Mouse (Mus musculus): Measurements from ENCODE around the gene Pld3. TPM values are rescaled to one million over a fixed set of nuclear protein-coding genes. Genes with fewer than 3 reads are reported as not detected.

The Pld3 gene
- polyA plus RNA-seq, 2 experiments = 114 to 147 TPM

GRCm38 (mm10) chr7:27540935-27541334 lies 12.1 kb downstream of the Pld3 start:
- Histone ChIP-seq H3K4me1 (ENCODE audit: control insufficient read depth, insufficient read depth, low read length) (peaks cover 10% of the 10 kb centered on the region; the same call in 1 of the 2 replicates), H3K4me2 (replicated peaks; ENCODE audit: low read depth, low read length, severe bottlenecking) (no peak overlapping the region), H3K4me3 (replicated peaks; ENCODE audit: low read length) (no peak overlapping the region), H3K36me3 (ENCODE audit: control insufficient read depth, insufficient read depth, low read length) (peaks cover 41% of the 10 kb centered on the region), H3K27ac (replicated peaks; ENCODE audit: low read depth, low read length) (no peak overlapping the region), H3K9ac (ENCODE audit: low read depth, low read length, severe bottlenecking) (no peak overlapping the region), H3K9me3 (ENCODE audit: control insufficient read depth, low read length) (no peaks in the 10 kb centered on the region), H3K27me3 (ENCODE audit: control insufficient read depth, insufficient read depth, low read length) (no peaks in the 10 kb centered on the region)
- ATAC-seq (ENCODE audit: low FRiP score, low read depth) (no peak), DNase-seq (ENCODE audit: low spot score) (no peak)
- WGBS = 77% methylated on average over 6 of the region's 6 CpGs
- no peak for TF ChIP-seq POLR2A (IDR thresholded peaks at IDR 0.05; ENCODE audit: borderline replicate concordance, extremely low read depth, insufficient read depth, insufficient read length)

- Histone ChIP-seq H3K9me3 (ENCODE audit: control insufficient read depth, low read length) (no peaks in the 10 kb centered on the region), H3K27ac (replicated peaks; ENCODE audit: low read depth, low read length) (no peak overlapping the region), H3K4me1 (ENCODE audit: control insufficient read depth, insufficient read depth, low read length) (peaks cover 10% of the 10 kb centered on the region; the same call in 1 of the 2 replicates), H3K27me3 (ENCODE audit: control insufficient read depth, insufficient read depth, low read length) (no peaks in the 10 kb centered on the region), H3K4me3 (replicated peaks; ENCODE audit: low read length) (no peak overlapping the region), H3K9ac (ENCODE audit: low read depth, low read length, severe bottlenecking) (no peak overlapping the region), H3K4me2 (replicated peaks; ENCODE audit: low read depth, low read length, severe bottlenecking) (no peak overlapping the region), H3K36me3 (ENCODE audit: control insufficient read depth, insufficient read depth, low read length) (peaks cover 45% of the 10 kb centered on the region)
- no peak for TF ChIP-seq POLR2A (IDR thresholded peaks at IDR 0.05; ENCODE audit: borderline replicate concordance, extremely low read depth, insufficient read depth, insufficient read length)
- 71% methylated on average over 2 of the region's 2 CpGs for WGBS
- ATAC-seq (ENCODE audit: low FRiP score, low read depth) (no peak), DNase-seq (ENCODE audit: low spot score) (no peak)
Measured at GRCm38 (mm10) chr7:27540521-27540920, 12.5 kb downstream of the Pld3 start.

DNA sequence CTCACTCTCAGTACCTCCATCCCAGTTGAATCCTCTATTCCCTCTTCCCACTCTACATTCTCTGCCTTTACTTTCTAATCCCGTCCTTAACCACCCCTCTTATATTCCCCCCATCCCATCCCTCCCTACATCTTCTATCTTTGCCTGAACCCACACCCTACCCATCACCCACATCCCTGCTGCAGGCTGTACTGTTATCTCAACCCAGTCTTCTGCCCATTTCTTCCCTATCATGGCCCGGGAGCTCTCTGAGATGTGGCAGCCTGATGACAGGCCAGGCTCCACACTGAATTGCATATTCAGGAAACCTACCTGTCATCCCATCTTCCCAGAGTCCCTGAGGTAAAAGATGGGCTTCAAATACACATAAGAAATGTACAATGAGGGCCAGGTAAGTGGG lies 14.2 kb downstream of the Pld3 start:
- Histone ChIP-seq H3K4me1 (ENCODE audit: control insufficient read depth, insufficient read depth, low read length) (peaks cover 10% of the 10 kb centered on the region; the same call in 1 of the 2 replicates), H3K36me3 (ENCODE audit: control insufficient read depth, insufficient read depth, low read length) (peaks cover 51% of the 10 kb centered on the region), H3K27ac (replicated peaks; ENCODE audit: low read depth, low read length) (no peak overlapping the region), H3K9me3 (ENCODE audit: control insufficient read depth, low read length) (no peaks in the 10 kb centered on the region), H3K9ac (ENCODE audit: low read depth, low read length, severe bottlenecking) (no peak overlapping the region), H3K27me3 (ENCODE audit: control insufficient read depth, insufficient read depth, low read length) (no peaks in the 10 kb centered on the region), H3K4me2 (replicated peaks; ENCODE audit: low read depth, low read length, severe bottlenecking) (no peak overlapping the region), H3K4me3 (replicated peaks; ENCODE audit: low read length) (no peak overlapping the region)
- no peak for TF ChIP-seq POLR2A (IDR thresholded peaks at IDR 0.05; ENCODE audit: borderline replicate concordance, extremely low read depth, insufficient read depth, insufficient read length)
- 88% methylated on average over 2 of the region's 2 CpGs for WGBS
- DNase-seq (ENCODE audit: low spot score) (no peak), ATAC-seq (ENCODE audit: low FRiP score, low read depth) (no peak)

DNA sequence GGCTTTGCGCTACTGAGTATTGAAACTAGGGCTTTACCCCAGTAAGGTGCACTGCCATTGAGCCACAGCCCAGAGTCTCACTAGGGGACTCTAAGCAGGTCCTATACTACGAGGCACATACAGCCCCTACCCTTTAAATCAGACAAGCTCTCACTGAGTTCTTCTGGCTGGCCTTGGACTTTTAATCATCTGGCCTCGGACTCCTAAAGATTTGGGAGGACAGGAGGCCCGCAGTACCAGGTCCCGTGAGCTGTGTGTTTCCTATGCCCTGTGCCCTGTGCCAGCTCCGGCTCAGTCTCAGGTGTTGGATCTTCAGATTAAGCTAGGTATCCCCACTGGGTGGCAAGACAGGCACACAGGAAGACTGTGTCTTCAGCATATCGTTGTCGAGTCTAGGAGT lies 15.0 kb downstream of the Pld3 start:
- ATAC-seq (ENCODE audit: low FRiP score, low read depth) (no peak), DNase-seq (ENCODE audit: low spot score) (no peak)
- Histone ChIP-seq H3K27me3 (ENCODE audit: control insufficient read depth, insufficient read depth, low read length) (no peaks in the 10 kb centered on the region), H3K4me1 (ENCODE audit: control insufficient read depth, insufficient read depth, low read length) (peaks cover 9% of the 10 kb centered on the region; the same call in 1 of the 2 replicates), H3K9ac (ENCODE audit: low read depth, low read length, severe bottlenecking) (no peak overlapping the region), H3K9me3 (ENCODE audit: control insufficient read depth, low read length) (no peaks in the 10 kb centered on the region), H3K36me3 (ENCODE audit: control insufficient read depth, insufficient read depth, low read length) (peaks cover 57% of the 10 kb centered on the region), H3K27ac (replicated peaks; ENCODE audit: low read depth, low read length) (no peak overlapping the region), H3K4me3 (replicated peaks; ENCODE audit: low read length) (no peak overlapping the region), H3K4me2 (replicated peaks; ENCODE audit: low read depth, low read length, severe bottlenecking) (no peak overlapping the region)
- 76% methylated on average over 8 of the region's 8 CpGs for WGBS
- TF ChIP-seq POLR2A (IDR thresholded peaks at IDR 0.05; ENCODE audit: borderline replicate concordance, extremely low read depth, insufficient read depth, insufficient read length) = no peak

DNA sequence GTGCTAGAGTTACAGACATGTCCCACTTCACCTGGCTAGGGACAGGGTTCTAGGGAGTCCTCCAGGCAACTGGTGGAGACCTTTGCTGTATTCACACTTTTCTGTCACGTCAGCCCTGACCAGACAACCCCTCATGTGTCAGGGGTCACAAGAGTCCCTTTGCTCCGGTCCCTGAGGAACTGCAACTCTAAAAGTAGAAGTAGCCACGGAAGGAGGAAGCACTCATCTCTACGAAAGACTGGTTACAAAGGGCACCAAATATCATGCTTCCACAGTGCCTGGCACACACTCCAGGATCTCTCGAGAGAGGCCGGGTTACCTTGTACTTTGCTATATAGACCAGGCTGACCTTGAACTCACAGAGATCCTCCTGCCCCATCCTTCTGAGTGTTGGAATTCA lies 16.4 kb downstream of the Pld3 start:
- Histone ChIP-seq H3K9ac (ENCODE audit: low read depth, low read length, severe bottlenecking) (no peak overlapping the region), H3K4me3 (replicated peaks; ENCODE audit: low read length) (no peak overlapping the region), H3K27me3 (ENCODE audit: control insufficient read depth, insufficient read depth, low read length) (no peaks in the 10 kb centered on the region), H3K9me3 (ENCODE audit: control insufficient read depth, low read length) (no peaks in the 10 kb centered on the region), H3K4me1 (ENCODE audit: control insufficient read depth, insufficient read depth, low read length) (no peaks in the 10 kb centered on the region), H3K36me3 (ENCODE audit: control insufficient read depth, insufficient read depth, low read length) (peaks cover 70% of the 10 kb centered on the region), H3K27ac (replicated peaks; ENCODE audit: low read depth, low read length) (no peak overlapping the region), H3K4me2 (replicated peaks; ENCODE audit: low read depth, low read length, severe bottlenecking) (no peak overlapping the region)
- no peak for ATAC-seq (ENCODE audit: low FRiP score, low read depth)
- no peak for DNase-seq (ENCODE audit: low spot score)
- WGBS = 88% methylated on average over 6 of the region's 6 CpGs
- TF ChIP-seq POLR2A (IDR thresholded peaks at IDR 0.05; ENCODE audit: borderline replicate concordance, extremely low read depth, insufficient read depth, insufficient read length) = no peak

DNA sequence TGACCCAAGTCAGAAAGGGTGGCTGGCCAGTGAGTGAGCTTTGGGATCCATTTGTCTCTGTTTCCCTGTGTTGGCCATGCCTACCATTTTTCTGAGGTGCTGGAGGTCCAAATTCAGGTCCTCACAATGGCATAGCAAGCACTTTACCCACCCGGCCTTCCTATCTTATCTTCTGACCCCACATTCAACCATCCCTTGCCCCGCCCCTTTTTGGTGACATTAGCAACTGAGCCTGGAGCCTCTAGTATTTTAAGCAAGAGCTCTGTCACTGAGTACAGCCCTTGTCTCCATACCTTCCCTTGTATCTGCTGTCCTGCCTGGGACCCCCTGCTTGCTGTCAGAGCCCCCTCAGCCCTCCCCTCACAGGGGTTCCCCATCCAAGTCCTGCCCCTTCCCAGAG lies 17.6 kb downstream of the Pld3 start:
- Histone ChIP-seq H3K4me3 (replicated peaks; ENCODE audit: low read length) (no peak overlapping the region), H3K9ac (ENCODE audit: low read depth, low read length, severe bottlenecking) (no peak overlapping the region), H3K4me1 (ENCODE audit: control insufficient read depth, insufficient read depth, low read length) (no peaks in the 10 kb centered on the region), H3K9me3 (ENCODE audit: control insufficient read depth, low read length) (no peaks in the 10 kb centered on the region), H3K36me3 (ENCODE audit: control insufficient read depth, insufficient read depth, low read length) (peaks cover 75% of the 10 kb centered on the region), H3K27me3 (ENCODE audit: control insufficient read depth, insufficient read depth, low read length) (no peaks in the 10 kb centered on the region), H3K27ac (replicated peaks; ENCODE audit: low read depth, low read length) (no peak overlapping the region), H3K4me2 (replicated peaks; ENCODE audit: low read depth, low read length, severe bottlenecking) (no peak overlapping the region)
- ATAC-seq (ENCODE audit: low FRiP score, low read depth) (no peak), DNase-seq (ENCODE audit: low spot score) (no peak)
- 73% methylated on average over 2 of the region's 2 CpGs for WGBS
- TF ChIP-seq POLR2A (IDR thresholded peaks at IDR 0.05; ENCODE audit: borderline replicate concordance, extremely low read depth, insufficient read depth, insufficient read length) = no peak
